Mouse (Mus musculus): ENCODE measurements at regions not wholly inside any gene's neighbourhood (a gene's known extent, or its start where the extent isn't known, plus 50 kb on each side); places are given as distances from the start of the nearest gene placed in this dataset.

GRCm38 (mm10) chr11:117586857-117587425 lies 67.1 kb upstream of the Tnrc6c start:
- no peak for DNase-seq (ENCODE audit: low spot score in 2 of 2)

GRCm38 (mm10) chr11:117589006-117589405 lies 65.1 kb upstream of the Tnrc6c start:
- DNase-seq (ENCODE audit: low spot score in 2 of 2), result no peak

GRCm38 (mm10) chr11:117589422-117589821 lies 64.7 kb upstream of the Tnrc6c start:
- no peak for DNase-seq (ENCODE audit: low spot score in 2 of 2)

- no peak for DNase-seq (ENCODE audit: low spot score in 2 of 2)
Observed at GRCm38 (mm10) chr11:117592570-117592969, 61.5 kb upstream of the Tnrc6c start.

- DNase-seq (ENCODE audit: low spot score in 2 of 2), result no peak
Observed at GRCm38 (mm10) chr11:117596201-117596600, 57.9 kb upstream of the Tnrc6c start.

- DNase-seq (ENCODE audit: low spot score in 2 of 2), result no peak
Observed at GRCm38 (mm10) chr11:117597754-117598153, 56.3 kb upstream of the Tnrc6c start.

GRCm38 (mm10) chr11:117598170-117598583 lies 55.9 kb upstream of the Tnrc6c start:
- no peak for DNase-seq (ENCODE audit: low spot score in 2 of 2)

GRCm38 (mm10) chr11:117598610-117599009 lies 55.5 kb upstream of the Tnrc6c start:
- peak in 1 of 2 experiments; percentile 12 for DNase-seq (ENCODE audit: low spot score in 2 of 2)

GRCm38 (mm10) chr11:117599049-117599787 lies 54.9 kb upstream of the Tnrc6c start:
- DNase-seq (ENCODE audit: low spot score in 2 of 2), result peak in 1 of 2 experiments; percentile 25

GRCm38 (mm10) chr11:117599788-117600263 lies 54.3 kb upstream of the Tnrc6c start:
- no peak for DNase-seq (ENCODE audit: low spot score in 2 of 2)

- no peak for DNase-seq (ENCODE audit: low spot score in 2 of 2)
Observed at GRCm38 (mm10) chr11:117601147-117601546, 52.9 kb upstream of the Tnrc6c start.

- DNase-seq (ENCODE audit: low spot score in 2 of 2), result no peak
Observed at GRCm38 (mm10) chr11:117604019-117604418, 50.1 kb upstream of the Tnrc6c start.

All from adrenal gland, adult 18-20 months (tissue).